Mouse (Mus musculus) liver, embryonic 12.5 days (tissue): ENCODE measurements around the gene Ppt2. TPM values are rescaled to one million over a fixed set of nuclear protein-coding genes. Genes with fewer than 3 reads are reported as not detected.

ENCODE experiments used
- ATAC-seq: fragments of 200-750 bp; cut with Nextera tagmentation; 2 replicates; pipeline ENCODE4 v1.8.0; 2017; ENCODE audit warnings: moderate number of reproducible peaks, mild to moderate bottlenecking, moderate library complexity
- H3K27ac ChIP-seq: fragments of 300-500 bp; sonication (generic); 2 replicates; pipeline ENCODE4 v1.5.1; 2016; ENCODE audit warnings: mild to moderate bottlenecking
- H3K27me3 ChIP-seq: fragments of 300-500 bp; sonication (generic); replicated peaks from 2 replicates; pipeline ENCODE4 v1.6.1; 2016; ENCODE audit warnings: mild to moderate bottlenecking, moderate library complexity
- H3K36me3 ChIP-seq: fragments of 300-500 bp; sonication (generic); 2 replicates; pipeline ENCODE4 v1.6.1; 2016; ENCODE audit warnings: mild to moderate bottlenecking, moderate library complexity
- H3K4me1 ChIP-seq: fragments of 300-500 bp; sonication (generic); 2 replicates; pipeline ENCODE4 v1.6.1; 2016
- H3K4me2 ChIP-seq: fragments of 300-500 bp; sonication (generic); 2 replicates; pipeline ENCODE4 v1.6.1; 2016; ENCODE audit warnings: mild to moderate bottlenecking, moderate library complexity
- H3K4me3 ChIP-seq: fragments of 300-500 bp; sonication (generic); 2 replicates; pipeline ENCODE4 v1.5.1; 2016; ENCODE audit warnings: mild to moderate bottlenecking, moderate library complexity
- H3K9ac ChIP-seq: fragments of 300-500 bp; sonication (generic); 2 replicates; pipeline ENCODE4 v1.6.1; 2016; ENCODE audit warnings: mild to moderate bottlenecking, moderate library complexity
- H3K9me3 ChIP-seq: fragments of 300-500 bp; sonication (generic); replicated peaks from 2 replicates; pipeline ENCODE4 v1.6.1; 2016; ENCODE audit warnings: mild to moderate bottlenecking, moderate library complexity
- WGBS: fragments of 180-500 bp; shearing (Covaris S2); methylation state at CpG from one replicate; pipeline ENCODE4 v1.1.7; 2016; ENCODE audit not compliant: insufficient replicate concordance; 5-methylcytosine and 5-hydroxymethylcytosine counted together
- polyA plus RNA-seq: library from polyadenylated mRNA; unstranded; fragments of >200 nt; fragmentation: Nextera tagmentation; extraction: Ambion mirVana; gene quantifications from 2 replicates; pipeline ENCODE4 v1.2.1, GENCODE M21; 2016

Gene Ppt2
- polyA plus RNA-seq, 1 experiment from 2014 or later = 13.7 TPM

- peak overlapping the region; percentile 67 for H3K4me2 ChIP-seq
- H3K27me3 ChIP-seq = peaks cover 83% of the 10 kb centered on the region
- no peak for ATAC-seq
- H3K4me1 ChIP-seq = peaks cover 49% of the 10 kb centered on the region
- H3K9ac ChIP-seq = no peak overlapping the region
- peak overlapping the region; percentile 32 for H3K4me3 ChIP-seq
- no peaks in the 10 kb centered on the region for H3K9me3 ChIP-seq
- no peaks in the 10 kb centered on the region for H3K36me3 ChIP-seq
- 13% methylated on average over 12 of the region's 12 CpGs for WGBS
- H3K27ac ChIP-seq = no peak overlapping the region
Observed at GRCm38 (mm10) chr17:34631647-34632046, 3.3 kb upstream of the Ppt2 start.

GRCm38 (mm10) chr17:34630761-34631301, 2.5 kb upstream of the Ppt2 start:
- no peak overlapping the region for H3K9ac ChIP-seq
- no peak for ATAC-seq

GRCm38 (mm10) chr17:34629796-34630603, 1.7 kb upstream of the Ppt2 start:
- H3K27ac ChIP-seq = no peak overlapping the region
- H3K9me3 ChIP-seq = no peaks in the 10 kb centered on the region
- H3K36me3 ChIP-seq = peaks cover 10% of the 10 kb centered on the region; the same call in 1 of the 2 replicates
- H3K4me2 ChIP-seq = peak overlapping the region; percentile 56; the same call in 1 of the 2 replicates
- no peak overlapping the region for H3K9ac ChIP-seq
- peaks cover 71% of the 10 kb centered on the region for H3K27me3 ChIP-seq
- no peak for ATAC-seq
- H3K4me1 ChIP-seq = peaks cover 61% of the 10 kb centered on the region
- WGBS = 13% methylated on average over 12 of the region's 12 CpGs
- H3K4me3 ChIP-seq = no peak overlapping the region

More at GRCm38 (mm10) chr17:34630761-34631301, 2.5 kb upstream of the Ppt2 start:
- Histone ChIP-seq H3K4me3 (peak overlapping the region; percentile 39), H3K27me3 (peaks cover 75% of the 10 kb centered on the region), H3K27ac (no peak overlapping the region), H3K9me3 (no peaks in the 10 kb centered on the region), H3K36me3 (peaks cover 2% of the 10 kb centered on the region; the same call in 1 of the 2 replicates), H3K4me1 (peaks cover 57% of the 10 kb centered on the region), H3K4me2 (peak overlapping the region; percentile 56)
- WGBS = 3% methylated on average over 48 of the region's 48 CpGs

- no peak within 1 kb of the TSS for H3K27ac ChIP-seq
- no peak within 1 kb of the TSS for H3K9ac ChIP-seq
Observed at GRCm38 (mm10) chr17:34629221-34629751, 976 bp upstream of the Ppt2 start, which contains the start of gene Prrt1. Gene Prrt1 (plus strand): TSS chr17:34629533.

GRCm38 (mm10) chr17:34628644-34628967, 296 bp upstream of the Ppt2 start:
- no peak overlapping the region for H3K9ac ChIP-seq
- peaks cover 61% of the 10 kb centered on the region for H3K4me1 ChIP-seq
- peak overlapping the region; percentile 93 for H3K4me2 ChIP-seq
- no peak overlapping the region for H3K27ac ChIP-seq
- peaks cover 16% of the 10 kb centered on the region; the same call in 1 of the 2 replicates for H3K36me3 ChIP-seq
- 42% methylated on average over 5 of the region's 5 CpGs for WGBS
- H3K9me3 ChIP-seq = no peaks in the 10 kb centered on the region
- no peak overlapping the region for H3K4me3 ChIP-seq
- no peak for ATAC-seq
- H3K27me3 ChIP-seq = peaks cover 65% of the 10 kb centered on the region

More at GRCm38 (mm10) chr17:34629221-34629751, 976 bp upstream of the Ppt2 start, which contains the start of gene Prrt1:
- peaks cover 11% of the 10 kb centered on the region; the same call in 1 of the 2 replicates for H3K36me3 ChIP-seq
- H3K4me2 ChIP-seq = peak within 1 kb of the TSS; percentile 93
- no peak for ATAC-seq
- peaks cover 71% of the 10 kb centered on the region for H3K27me3 ChIP-seq
- H3K4me3 ChIP-seq = no peak within 1 kb of the TSS
- H3K9me3 ChIP-seq = no peaks in the 10 kb centered on the region
- 12% methylated on average over 16 of the region's 16 CpGs for WGBS
- peaks cover 61% of the 10 kb centered on the region for H3K4me1 ChIP-seq

GRCm38 (mm10) chr17:34627093-34627942, 992 bp downstream of the Ppt2 start:
- ATAC-seq = peak; percentile 70
- peak overlapping the region; percentile 93 for H3K4me2 ChIP-seq
- H3K36me3 ChIP-seq = peaks cover 23% of the 10 kb centered on the region
- H3K27ac ChIP-seq = peak overlapping the region; percentile 78
- peak overlapping the region; percentile 76 for H3K9ac ChIP-seq
- H3K9me3 ChIP-seq = no peaks in the 10 kb centered on the region
- H3K4me3 ChIP-seq = peak overlapping the region; percentile 73
- peaks cover 52% of the 10 kb centered on the region for H3K27me3 ChIP-seq
- peaks cover 65% of the 10 kb centered on the region for H3K4me1 ChIP-seq
- WGBS = 1% methylated on average over 44 of the region's 45 CpGs

GRCm38 (mm10) chr17:34626773-34627092, 1.6 kb downstream of the Ppt2 start:
- peaks cover 28% of the 10 kb centered on the region for H3K36me3 ChIP-seq
- H3K27ac ChIP-seq = peak overlapping the region; percentile 78
- H3K4me2 ChIP-seq = peak overlapping the region; percentile 93
- H3K4me1 ChIP-seq = peaks cover 64% of the 10 kb centered on the region
- no peaks in the 10 kb centered on the region for H3K9me3 ChIP-seq
- peak overlapping the region; percentile 73 for H3K4me3 ChIP-seq
- H3K27me3 ChIP-seq = peaks cover 46% of the 10 kb centered on the region
- 1% methylated on average over 18 of the region's 18 CpGs for WGBS
- ATAC-seq = peak; percentile 25; the same call in 1 of the 2 replicates
- peak overlapping the region; percentile 76 for H3K9ac ChIP-seq

GRCm38 (mm10) chr17:34626062-34626772, 2.1 kb downstream of the Ppt2 start:
- Histone ChIP-seq H3K36me3 (peaks cover 32% of the 10 kb centered on the region), H3K9ac (peak overlapping the region; percentile 76), H3K4me1 (peaks cover 58% of the 10 kb centered on the region), H3K4me2 (peak overlapping the region; percentile 93), H3K27me3 (peaks cover 41% of the 10 kb centered on the region), H3K9me3 (no peaks in the 10 kb centered on the region), H3K4me3 (peak overlapping the region; percentile 73), H3K27ac (peak overlapping the region; percentile 78)
- ATAC-seq = no peak
- 46% methylated on average over 16 of the region's 16 CpGs for WGBS

- ATAC-seq = no peak
- H3K4me1 ChIP-seq = peaks cover 47% of the 10 kb centered on the region
- 84% methylated on average over 3 of the region's 3 CpGs for WGBS
- peaks cover 35% of the 10 kb centered on the region for H3K36me3 ChIP-seq
- peaks cover 29% of the 10 kb centered on the region for H3K27me3 ChIP-seq
- H3K4me2 ChIP-seq = no peak overlapping the region
- no peak overlapping the region for H3K4me3 ChIP-seq
- no peaks in the 10 kb centered on the region for H3K9me3 ChIP-seq
- H3K9ac ChIP-seq = no peak overlapping the region
- H3K27ac ChIP-seq = no peak overlapping the region
Observed at GRCm38 (mm10) chr17:34624981-34625380, 3.3 kb downstream of the Ppt2 start.

GRCm38 (mm10) chr17:34623161-34623560, 5.1 kb downstream of the Ppt2 start:
- 79% methylated on average over 9 of the region's 9 CpGs for WGBS

GRCm38 (mm10) chr17:34621006-34621405, 7.3 kb downstream of the Ppt2 start:
- Histone ChIP-seq H3K4me3 (no peak overlapping the region), H3K27me3 (no peaks in the 10 kb centered on the region), H3K4me2 (no peak overlapping the region), H3K36me3 (peaks cover 49% of the 10 kb centered on the region), H3K9me3 (no peaks in the 10 kb centered on the region), H3K4me1 (peaks cover 20% of the 10 kb centered on the region), H3K27ac (no peak overlapping the region), H3K9ac (no peak overlapping the region)
- ATAC-seq = no peak
- WGBS = 75% methylated on average over 8 of the region's 8 CpGs

More at GRCm38 (mm10) chr17:34623161-34623560, 5.1 kb downstream of the Ppt2 start:
- H3K9me3 ChIP-seq = no peaks in the 10 kb centered on the region
- no peak overlapping the region for H3K27ac ChIP-seq
- H3K36me3 ChIP-seq = peaks cover 35% of the 10 kb centered on the region
- no peak for ATAC-seq
- no peak overlapping the region for H3K4me2 ChIP-seq
- peaks cover 35% of the 10 kb centered on the region for H3K4me1 ChIP-seq
- H3K4me3 ChIP-seq = no peak overlapping the region
- peaks cover 11% of the 10 kb centered on the region for H3K27me3 ChIP-seq
- no peak overlapping the region for H3K9ac ChIP-seq
